Mouse (Mus musculus): ENCODE results near the gene Dab1. TPM values are rescaled to one million over a fixed set of nuclear protein-coding genes. Genes with fewer than 3 reads are reported as not detected.

Gene Dab1
- polyA plus RNA-seq, 1 experiment: 0.26 TPM

DNA sequence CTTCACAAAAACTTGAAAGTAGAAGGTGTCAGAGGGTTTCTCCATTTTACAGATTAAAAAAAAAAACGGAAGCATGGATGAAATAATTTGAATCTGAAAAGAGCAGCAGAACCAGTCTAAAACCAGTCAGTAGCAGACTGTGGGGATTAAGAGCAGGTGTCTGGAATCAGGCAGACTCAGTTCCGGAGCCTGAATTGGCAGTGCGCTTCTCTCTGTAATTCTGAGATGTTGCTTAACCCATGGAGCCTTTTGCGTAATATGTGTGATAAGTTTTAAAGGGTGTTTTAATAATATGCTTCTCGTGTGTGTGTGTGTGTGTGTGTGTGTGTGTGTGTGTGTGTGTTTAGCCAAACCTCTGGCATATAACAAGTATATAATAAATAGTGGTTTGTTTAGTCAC is 587.5 kb downstream of the Dab1 start:
- Histone ChIP-seq H3K36me3 (ENCODE audit: control insufficient read depth, insufficient read depth, low read length) (no peaks in the 10 kb centered on the region), H3K27me3 (ENCODE audit: control insufficient read depth, insufficient read depth, low read length) (no peaks in the 10 kb centered on the region), H3K4me1 (ENCODE audit: control insufficient read depth, insufficient read depth, insufficient read length) (no peaks in the 10 kb centered on the region), H3K4me3 (ENCODE audit: extremely low read depth, insufficient read depth, insufficient read length) (no peak overlapping the region), H3K27ac (ENCODE audit: insufficient read depth, low read length) (no peak overlapping the region)
- no peak for DNase-seq (ENCODE audit: low read depth in 1 of 2, low spot score in 2 of 2)
- TF ChIP-seq CTCF (IDR thresholded peaks at IDR 0.05; ENCODE audit: extremely low read depth, insufficient read depth, insufficient read length, insufficient replicate concordance) (no peak), POLR2A (IDR thresholded peaks at IDR 0.05; ENCODE audit: low read depth, low read length) (no peak)
- WGBS: 82% methylated on average over 5 of the region's 5 CpGs

DNA sequence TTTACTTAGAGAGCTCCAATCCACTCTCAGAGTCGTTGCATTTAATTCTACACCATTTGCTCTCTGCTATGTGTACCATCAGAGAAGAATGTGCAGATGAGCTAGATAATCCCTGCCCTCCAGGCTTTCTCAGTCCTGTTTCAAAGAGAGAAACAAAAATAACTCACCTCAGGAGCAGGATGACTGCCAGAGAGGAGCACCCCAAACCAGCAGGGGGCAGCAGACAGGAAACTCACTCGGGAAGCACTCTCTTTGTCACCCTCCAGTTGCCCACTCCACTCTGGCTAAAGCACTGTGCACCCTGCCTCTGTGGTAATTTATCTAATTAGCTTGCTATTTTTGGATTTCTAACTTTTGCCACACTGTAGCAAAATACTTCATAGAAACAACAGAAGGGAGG is 589.9 kb downstream of the Dab1 start:
- WGBS: 27% methylated on average over 2 of the region's 2 CpGs
- TF ChIP-seq POLR2A (IDR thresholded peaks at IDR 0.05; ENCODE audit: low read depth, low read length) (no peak), CTCF (IDR thresholded peaks at IDR 0.05; ENCODE audit: extremely low read depth, insufficient read depth, insufficient read length, insufficient replicate concordance) (no peak)
- H3K36me3 ChIP-seq (ENCODE audit: control insufficient read depth, insufficient read depth, low read length): no peaks in the 10 kb centered on the region

DNA sequence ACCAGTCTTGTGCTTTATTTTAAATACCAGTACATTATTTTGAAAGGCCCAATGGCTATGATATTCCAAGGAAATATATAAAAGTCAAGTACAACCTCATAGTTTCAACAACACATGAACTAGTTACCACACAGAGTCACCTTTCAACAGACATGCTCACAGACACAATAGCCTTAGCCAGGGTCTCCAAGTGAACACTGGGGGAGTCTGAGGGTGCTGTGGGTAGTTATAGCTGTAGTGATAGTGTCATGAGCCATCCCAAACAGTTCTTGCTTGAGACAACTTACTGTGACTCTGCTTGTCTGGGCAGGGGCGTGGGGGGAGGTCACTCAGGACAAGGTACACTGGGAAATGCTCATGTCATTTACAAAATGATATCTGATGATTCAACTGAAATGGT is 591.6 kb downstream of the Dab1 start:
- no peaks in the 10 kb centered on the region for H3K4me1 ChIP-seq (ENCODE audit: control insufficient read depth, insufficient read depth, insufficient read length)
- TF ChIP-seq POLR2A (IDR thresholded peaks at IDR 0.05; ENCODE audit: low read depth, low read length): no peak
- TF ChIP-seq CTCF (IDR thresholded peaks at IDR 0.05; ENCODE audit: extremely low read depth, insufficient read depth, insufficient read length, insufficient replicate concordance): no peak
- no peaks in the 10 kb centered on the region for H3K27me3 ChIP-seq (ENCODE audit: control insufficient read depth, insufficient read depth, low read length)
- H3K36me3 ChIP-seq (ENCODE audit: control insufficient read depth, insufficient read depth, low read length): no peaks in the 10 kb centered on the region
- DNase-seq (ENCODE audit: low read depth in 1 of 2, low spot score in 2 of 2): no peak
- no peak overlapping the region for H3K27ac ChIP-seq (ENCODE audit: insufficient read depth, low read length)
- WGBS: 66% methylated on average over 1 of the region's 1 CpGs
- H3K4me3 ChIP-seq (ENCODE audit: extremely low read depth, insufficient read depth, insufficient read length): no peak overlapping the region

More for the DNA sequence above, 589.9 kb downstream of the Dab1 start:
- no peaks in the 10 kb centered on the region for H3K4me1 ChIP-seq (ENCODE audit: control insufficient read depth, insufficient read depth, insufficient read length)
- H3K27me3 ChIP-seq (ENCODE audit: control insufficient read depth, insufficient read depth, low read length): no peaks in the 10 kb centered on the region
- no peak overlapping the region for H3K4me3 ChIP-seq (ENCODE audit: extremely low read depth, insufficient read depth, insufficient read length)
- H3K27ac ChIP-seq (ENCODE audit: insufficient read depth, low read length): no peak overlapping the region
- DNase-seq (ENCODE audit: low read depth in 1 of 2, low spot score in 2 of 2): no peak

DNA sequence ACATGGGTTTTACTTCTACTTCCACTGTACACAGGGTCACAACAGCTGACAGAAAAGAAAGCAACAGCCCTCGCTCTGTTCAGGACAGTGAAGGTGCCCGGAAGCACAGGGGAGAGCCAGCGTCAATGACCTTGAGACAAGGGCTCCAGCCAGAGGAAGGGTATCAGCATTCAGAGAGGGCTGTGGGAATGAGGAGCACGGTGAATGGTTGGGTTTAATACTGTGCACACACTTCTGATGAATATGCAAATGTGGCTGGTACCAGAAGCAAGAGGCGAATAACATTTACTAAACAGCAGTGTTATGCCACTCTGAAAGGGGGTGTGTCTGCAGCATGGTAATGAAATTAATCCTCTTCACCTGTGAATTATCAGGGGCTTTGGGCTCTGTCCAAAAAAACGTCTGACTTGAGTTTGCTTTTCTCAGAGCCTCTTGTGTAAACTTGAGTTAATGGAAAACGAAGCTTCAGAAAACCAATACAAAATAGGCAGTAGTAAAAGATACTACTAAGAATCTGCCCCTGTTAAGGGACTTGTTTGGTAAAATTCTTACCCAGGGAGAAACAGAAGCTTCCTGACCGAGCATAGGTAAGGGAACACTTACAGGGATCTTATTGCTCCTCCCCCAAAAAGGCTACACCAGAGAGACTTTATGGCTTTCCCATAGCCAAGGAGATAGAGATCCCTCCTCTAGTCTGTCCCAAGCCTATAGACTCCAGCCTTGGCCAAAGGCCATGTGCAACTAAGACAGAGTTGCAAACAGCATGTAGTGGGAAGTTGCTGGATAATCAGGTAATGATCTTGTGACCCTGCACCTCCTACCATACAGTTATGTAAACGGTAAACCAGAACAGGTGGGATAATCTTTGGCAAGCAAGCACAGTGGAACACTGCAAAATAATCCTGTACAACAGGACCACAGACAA is 592.6 kb downstream of the Dab1 start:
- Histone ChIP-seq H3K4me3 (ENCODE audit: extremely low read depth, insufficient read depth, insufficient read length) (no peak overlapping the region), H3K27ac (ENCODE audit: insufficient read depth, low read length) (no peak overlapping the region), H3K27me3 (ENCODE audit: control insufficient read depth, insufficient read depth, low read length) (no peaks in the 10 kb centered on the region), H3K4me1 (ENCODE audit: control insufficient read depth, insufficient read depth, insufficient read length) (no peaks in the 10 kb centered on the region), H3K36me3 (ENCODE audit: control insufficient read depth, insufficient read depth, low read length) (no peaks in the 10 kb centered on the region)
- WGBS: 80% methylated on average over 9 of the region's 9 CpGs
- DNase-seq (ENCODE audit: low read depth in 1 of 2, low spot score in 2 of 2): no peak
- TF ChIP-seq POLR2A (IDR thresholded peaks at IDR 0.05; ENCODE audit: low read depth, low read length) (no peak), CTCF (IDR thresholded peaks at IDR 0.05; ENCODE audit: extremely low read depth, insufficient read depth, insufficient read length, insufficient replicate concordance) (no peak)

DNA sequence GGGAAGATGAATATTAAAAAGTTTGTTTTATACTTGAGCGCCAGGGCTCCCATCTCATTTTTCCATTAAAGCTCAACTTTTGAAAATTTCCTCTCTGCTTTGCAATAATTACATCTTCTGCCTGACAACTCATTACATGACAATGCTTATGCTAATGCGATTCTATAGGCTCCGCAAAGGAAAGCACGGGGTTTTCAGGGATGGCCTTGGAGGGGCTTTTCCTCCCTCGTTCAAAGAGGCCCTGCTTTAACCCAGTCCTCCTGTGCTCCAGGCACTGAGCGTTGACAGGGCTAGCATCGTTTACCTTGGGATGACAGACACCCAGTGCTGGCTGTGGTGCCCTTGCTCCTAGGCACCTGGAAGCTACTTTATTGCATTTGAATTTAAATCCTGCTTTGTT is 595.6 kb downstream of the Dab1 start:
- Histone ChIP-seq H3K36me3 (ENCODE audit: control insufficient read depth, insufficient read depth, low read length) (no peaks in the 10 kb centered on the region), H3K4me3 (ENCODE audit: extremely low read depth, insufficient read depth, insufficient read length) (no peak overlapping the region), H3K27me3 (ENCODE audit: control insufficient read depth, insufficient read depth, low read length) (no peaks in the 10 kb centered on the region), H3K27ac (ENCODE audit: insufficient read depth, low read length) (no peak overlapping the region), H3K4me1 (ENCODE audit: control insufficient read depth, insufficient read depth, insufficient read length) (no peaks in the 10 kb centered on the region)
- TF ChIP-seq CTCF (IDR thresholded peaks at IDR 0.05; ENCODE audit: extremely low read depth, insufficient read depth, insufficient read length, insufficient replicate concordance): no peak
- TF ChIP-seq POLR2A (IDR thresholded peaks at IDR 0.05; ENCODE audit: low read depth, low read length): no peak
- WGBS: 62% methylated on average over 7 of the region's 7 CpGs
- DNase-seq (ENCODE audit: low read depth in 1 of 2, low spot score in 2 of 2): no peak

DNA sequence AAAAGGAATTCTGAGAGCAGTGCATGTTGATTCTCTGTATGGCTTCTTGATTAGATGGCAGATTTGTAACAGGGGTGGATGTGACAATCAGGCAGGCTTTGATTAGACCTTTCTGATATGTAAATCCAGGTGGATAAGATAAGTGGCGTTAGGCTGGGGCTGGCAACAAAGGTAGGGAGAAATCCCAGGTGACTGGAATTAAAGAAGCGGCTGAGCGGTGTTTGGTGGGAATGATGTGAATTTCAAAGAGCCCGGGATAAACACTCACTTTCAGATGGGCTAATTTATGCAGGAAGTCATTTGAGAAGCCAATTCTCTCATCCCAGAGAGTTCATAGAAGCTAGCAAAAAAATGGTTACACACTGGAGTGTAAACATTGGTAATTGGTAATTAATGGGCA is 598.2 kb downstream of the Dab1 start:
- WGBS: 67% methylated on average over 4 of the region's 4 CpGs
- no peaks in the 10 kb centered on the region for H3K4me1 ChIP-seq (ENCODE audit: control insufficient read depth, insufficient read depth, insufficient read length)
- H3K27ac ChIP-seq (ENCODE audit: insufficient read depth, low read length): no peak overlapping the region
- no peak for DNase-seq (ENCODE audit: low read depth in 1 of 2, low spot score in 2 of 2)
- no peaks in the 10 kb centered on the region for H3K27me3 ChIP-seq (ENCODE audit: control insufficient read depth, insufficient read depth, low read length)
- H3K36me3 ChIP-seq (ENCODE audit: control insufficient read depth, insufficient read depth, low read length): no peaks in the 10 kb centered on the region
- TF ChIP-seq POLR2A (IDR thresholded peaks at IDR 0.05; ENCODE audit: low read depth, low read length) (no peak), CTCF (IDR thresholded peaks at IDR 0.05; ENCODE audit: extremely low read depth, insufficient read depth, insufficient read length, insufficient replicate concordance) (no peak)
- H3K4me3 ChIP-seq (ENCODE audit: extremely low read depth, insufficient read depth, insufficient read length): no peak overlapping the region

DNA sequence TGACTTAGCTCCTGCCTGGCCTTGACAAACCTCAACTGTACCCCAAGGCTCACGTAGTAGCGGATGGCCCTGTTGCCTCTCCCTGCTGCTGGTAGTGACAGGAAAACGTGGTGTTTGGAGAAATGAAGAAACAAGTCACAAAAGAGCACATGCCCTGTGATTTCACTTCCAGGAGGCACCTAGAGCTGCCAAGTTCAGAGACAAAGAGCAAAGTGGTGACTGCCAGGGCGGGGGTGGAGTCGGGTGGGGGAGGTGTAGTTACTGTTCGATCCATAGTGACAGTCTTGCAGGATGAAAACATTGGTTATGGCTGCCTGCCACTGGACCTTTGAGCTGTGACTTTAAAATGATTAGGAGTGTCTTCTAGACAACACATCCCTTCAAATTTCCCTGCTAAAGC is 599.6 kb downstream of the Dab1 start:
- TF ChIP-seq POLR2A (IDR thresholded peaks at IDR 0.05; ENCODE audit: low read depth, low read length) (no peak), CTCF (IDR thresholded peaks at IDR 0.05; ENCODE audit: extremely low read depth, insufficient read depth, insufficient read length, insufficient replicate concordance) (no peak)
- no peaks in the 10 kb centered on the region for H3K27me3 ChIP-seq (ENCODE audit: control insufficient read depth, insufficient read depth, low read length)
- no peak for DNase-seq (ENCODE audit: low read depth in 1 of 2, low spot score in 2 of 2)
- no peaks in the 10 kb centered on the region for H3K36me3 ChIP-seq (ENCODE audit: control insufficient read depth, insufficient read depth, low read length)
- no peak overlapping the region for H3K27ac ChIP-seq (ENCODE audit: insufficient read depth, low read length)
- WGBS: 67% methylated on average over 6 of the region's 6 CpGs
- H3K4me1 ChIP-seq (ENCODE audit: control insufficient read depth, insufficient read depth, insufficient read length): no peaks in the 10 kb centered on the region
- H3K4me3 ChIP-seq (ENCODE audit: extremely low read depth, insufficient read depth, insufficient read length): no peak overlapping the region

Measured in spleen, adult 2 months (tissue).